Mouse (Mus musculus) neural tube, embryonic 15.5 days (tissue): ENCODE data around the gene Slc25a25. TPM values are rescaled to one million over a fixed set of nuclear protein-coding genes. Genes with fewer than 3 reads are reported as not detected.

Experiments
- ATAC-seq: fragments of 200-750 bp; cut with Nextera tagmentation; 2 replicates; pipeline ENCODE4 v1.8.0; 2017; ENCODE audit warnings: mild to moderate bottlenecking, moderate TSS enrichment, moderate library complexity; ENCODE audit not compliant: low FRiP score
- H3K27ac ChIP-seq: fragments of 300-500 bp; sonication (generic); replicated peaks from 2 replicates; pipeline ENCODE4 v1.5.1; 2015; ENCODE audit warnings: mild to moderate bottlenecking, inconsistent platforms
- H3K27me3 ChIP-seq: fragments of 300-500 bp; sonication (generic); replicated peaks from 2 replicates; pipeline ENCODE4 v1.6.1; 2015; ENCODE audit warnings: inconsistent platforms
- H3K36me3 ChIP-seq: fragments of 300-500 bp; sonication (generic); 2 replicates; pipeline ENCODE4 v1.6.1; 2015; ENCODE audit warnings: inconsistent platforms
- H3K4me1 ChIP-seq: fragments of 300-500 bp; sonication (generic); 2 replicates; pipeline ENCODE4 v1.6.1; 2015; ENCODE audit warnings: inconsistent platforms
- H3K4me2 ChIP-seq: fragments of 300-500 bp; sonication (generic); 2 replicates; pipeline ENCODE4 v1.6.1; 2015; ENCODE audit warnings: inconsistent platforms, mild to moderate bottlenecking, moderate library complexity
- H3K4me3 ChIP-seq: fragments of 300-500 bp; sonication (generic); replicated peaks from 2 replicates; pipeline ENCODE4 v1.5.1; 2015; ENCODE audit warnings: mild to moderate bottlenecking, inconsistent platforms
- H3K9ac ChIP-seq: fragments of 300-500 bp; sonication (generic); replicated peaks from 2 replicates; pipeline ENCODE4 v1.6.1; 2015; ENCODE audit warnings: mild to moderate bottlenecking, inconsistent platforms
- H3K9me3 ChIP-seq: fragments of 300-500 bp; sonication (generic); replicated peaks from 2 replicates; pipeline ENCODE4 v1.6.1; 2016; ENCODE audit warnings: inconsistent platforms
- WGBS: fragments of 180-500 bp; shearing (Covaris S2); methylation state at CpG from one replicate; pipeline ENCODE4 v1.1.7; 2015; ENCODE audit warnings: mixed read lengths; 5-methylcytosine and 5-hydroxymethylcytosine counted together
- polyA plus RNA-seq: library from polyadenylated mRNA; unstranded; fragments of >200 nt; fragmentation: Nextera tagmentation; extraction: Ambion mirVana; gene quantifications from 2 replicates; pipeline ENCODE4 v1.2.1, GENCODE M21; 2015

Slc25a25 gene
- polyA plus RNA-seq, 1 experiment from 2014 or later: 58.8 TPM

DNA sequence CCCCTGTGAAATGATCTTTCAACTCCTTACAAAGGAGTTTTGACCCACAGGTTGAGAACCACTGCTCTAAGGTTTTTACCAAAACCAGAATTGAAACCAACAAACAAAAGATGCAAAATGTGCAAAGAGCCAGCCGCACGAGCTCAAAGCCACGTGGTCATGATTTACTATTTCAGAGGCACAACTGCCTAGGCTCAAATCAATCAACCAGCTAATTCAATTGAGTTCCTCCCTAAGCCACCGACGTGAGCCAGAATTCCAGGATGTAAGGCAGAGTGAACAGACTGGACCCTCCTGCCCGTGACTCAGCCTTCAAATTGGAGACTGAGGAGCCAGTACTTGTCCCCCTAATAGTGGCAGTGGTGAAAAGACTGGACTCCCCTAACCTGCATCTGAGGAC is 12.1 kb downstream of the Slc25a25 start:
- Histone ChIP-seq H3K4me2 (no peak overlapping the region), H3K9ac (no peak overlapping the region), H3K9me3 (no peaks in the 10 kb centered on the region), H3K4me1 (peaks cover 26% of the 10 kb centered on the region), H3K27ac (peak overlapping the region; percentile 56; the same call in 1 of the 2 replicates), H3K27me3 (no peaks in the 10 kb centered on the region), H3K36me3 (no peaks in the 10 kb centered on the region), H3K4me3 (no peak overlapping the region)
- WGBS: 22% methylated on average over 6 of the region's 6 CpGs
- no peak for ATAC-seq

DNA sequence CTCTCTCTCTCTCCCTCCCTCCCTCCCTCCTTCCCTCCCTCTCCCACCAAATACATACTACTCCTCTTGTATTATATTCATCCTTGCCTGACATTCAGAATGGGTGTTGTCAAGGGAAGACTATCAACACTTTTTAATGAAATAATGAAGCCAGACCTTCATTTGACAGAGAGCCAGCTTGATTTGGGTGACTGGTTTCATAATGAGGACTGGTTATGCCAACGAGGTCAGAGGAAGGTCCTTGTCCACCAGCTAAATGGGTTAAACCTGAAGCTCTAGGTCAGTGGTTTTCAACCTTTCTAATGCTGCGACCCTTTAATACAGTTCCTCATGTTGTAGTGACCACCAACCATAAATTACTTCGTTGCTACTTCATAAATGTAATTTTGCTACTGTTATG is 12.5 kb downstream of the Slc25a25 start:
- Histone ChIP-seq H3K36me3 (no peaks in the 10 kb centered on the region), H3K9ac (no peak overlapping the region), H3K9me3 (no peaks in the 10 kb centered on the region), H3K27ac (no peak overlapping the region), H3K27me3 (no peaks in the 10 kb centered on the region), H3K4me1 (peaks cover 26% of the 10 kb centered on the region), H3K4me3 (no peak overlapping the region), H3K4me2 (no peak overlapping the region)
- 79% methylated on average over 3 of the region's 3 CpGs for WGBS
- no peak for ATAC-seq

DNA sequence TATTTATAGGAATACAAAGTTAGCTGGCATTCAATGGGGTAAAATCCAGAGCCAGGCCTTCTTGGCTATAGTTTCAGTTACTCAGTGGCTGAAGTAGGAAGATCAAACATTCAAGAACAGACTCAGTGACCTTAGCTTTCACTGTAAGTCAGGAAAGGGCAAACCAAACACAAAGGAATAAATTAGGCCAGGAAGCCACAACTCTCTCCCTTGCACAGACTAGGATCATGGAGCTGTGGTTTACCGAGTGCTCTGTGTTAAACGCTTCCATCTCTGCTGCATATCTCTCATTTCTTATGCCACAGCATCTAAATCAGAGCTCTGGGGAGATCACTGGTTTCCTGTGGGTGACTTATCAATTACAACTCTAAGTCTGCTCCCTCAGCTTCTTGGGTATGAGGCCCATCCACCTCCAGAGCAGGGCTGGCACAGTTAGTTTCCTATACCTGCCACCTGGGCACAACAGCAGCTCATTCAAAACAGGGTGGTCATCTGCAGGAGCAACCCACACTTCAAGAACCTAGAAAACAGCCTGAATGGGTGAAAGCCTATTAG is 13.6 kb downstream of the Slc25a25 start:
- no peak overlapping the region for H3K4me3 ChIP-seq
- no peaks in the 10 kb centered on the region for H3K36me3 ChIP-seq
- WGBS: 53% methylated on average over 2 of the region's 2 CpGs
- no peak for ATAC-seq
- peaks cover 26% of the 10 kb centered on the region for H3K4me1 ChIP-seq
- H3K9me3 ChIP-seq: no peaks in the 10 kb centered on the region
- H3K27ac ChIP-seq: peak overlapping the region; percentile 66
- no peak overlapping the region for H3K9ac ChIP-seq
- no peak overlapping the region for H3K4me2 ChIP-seq
- no peaks in the 10 kb centered on the region for H3K27me3 ChIP-seq

- no peaks in the 10 kb centered on the region for H3K9me3 ChIP-seq
- WGBS: 55% methylated on average over 3 of the region's 3 CpGs
- peak; percentile 63 for ATAC-seq
- no peaks in the 10 kb centered on the region for H3K27me3 ChIP-seq
- H3K4me1 ChIP-seq: peaks cover 32% of the 10 kb centered on the region
- no peak overlapping the region for H3K9ac ChIP-seq
- no peaks in the 10 kb centered on the region for H3K36me3 ChIP-seq
- no peak overlapping the region for H3K4me2 ChIP-seq
- peak overlapping the region; percentile 66 for H3K27ac ChIP-seq
- no peak overlapping the region for H3K4me3 ChIP-seq
These were observed 14.4 kb downstream of the Slc25a25 start for GRCm38 (mm10) chr2:32436686-32437372.

DNA sequence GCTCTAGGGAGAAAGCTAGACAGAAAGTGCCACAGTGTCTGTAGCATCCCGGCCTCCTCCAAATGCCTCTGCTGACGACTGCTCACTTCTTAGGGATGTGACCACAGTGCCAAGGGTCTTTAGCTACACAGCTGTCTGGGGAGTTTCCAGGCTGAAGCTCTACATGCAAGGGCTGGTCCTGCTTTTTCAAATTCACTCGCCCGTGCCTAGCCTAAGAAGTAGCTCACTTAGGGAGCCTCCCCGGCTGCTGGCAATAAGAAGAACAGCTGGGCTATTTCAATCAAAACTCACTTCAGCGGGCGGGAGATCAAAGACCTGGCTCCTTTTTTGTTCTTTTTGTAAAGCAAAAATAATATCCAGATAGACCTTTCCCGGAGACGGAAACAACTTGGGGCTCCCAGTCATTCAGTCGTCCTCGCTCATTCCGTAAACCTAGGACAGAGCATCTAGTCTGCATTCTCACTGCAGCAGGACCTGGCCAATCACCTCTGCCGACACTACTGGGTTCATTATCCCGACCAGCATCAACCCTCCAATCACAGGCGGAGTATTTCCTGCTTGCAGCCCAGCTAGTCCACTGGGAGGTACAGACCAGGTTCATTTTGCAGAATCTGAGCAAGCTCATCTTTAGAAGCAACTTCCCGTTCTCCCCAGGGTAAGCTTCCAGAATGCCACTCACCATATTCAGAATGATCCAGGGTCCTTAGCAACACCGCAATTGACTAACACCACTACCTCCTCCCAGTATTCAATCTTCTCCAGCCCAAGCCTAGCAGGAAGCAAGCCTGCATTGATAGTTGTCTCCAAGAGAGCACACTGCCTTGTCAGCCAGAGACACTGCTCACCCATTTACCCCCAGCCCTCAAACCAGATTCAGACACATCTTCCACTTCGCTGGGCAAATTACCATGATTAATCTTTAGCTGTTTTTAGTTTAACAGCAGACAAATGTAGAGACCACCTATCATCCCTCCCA is 20.3 kb downstream of the Slc25a25 start:
- peak overlapping the region; percentile 68 for H3K9ac ChIP-seq
- H3K27ac ChIP-seq: peak overlapping the region; percentile 95
- no peaks in the 10 kb centered on the region for H3K36me3 ChIP-seq
- H3K9me3 ChIP-seq: no peaks in the 10 kb centered on the region
- no peaks in the 10 kb centered on the region for H3K27me3 ChIP-seq
- peaks cover 53% of the 10 kb centered on the region for H3K4me1 ChIP-seq
- peak overlapping the region; percentile 87 for H3K4me2 ChIP-seq
- peak overlapping the region; percentile 57 for H3K4me3 ChIP-seq
- peak; percentile 96 for ATAC-seq
- 7% methylated on average over 18 of the region's 18 CpGs for WGBS

- no peak for ATAC-seq
- peak overlapping the region; percentile 95 for H3K27ac ChIP-seq
- H3K9me3 ChIP-seq: no peaks in the 10 kb centered on the region
- no peaks in the 10 kb centered on the region for H3K36me3 ChIP-seq
- peak overlapping the region; percentile 57 for H3K4me3 ChIP-seq
- H3K4me2 ChIP-seq: peak overlapping the region; percentile 87
- 47% methylated on average over 4 of the region's 4 CpGs for WGBS
- peaks cover 65% of the 10 kb centered on the region for H3K4me1 ChIP-seq
- no peaks in the 10 kb centered on the region for H3K27me3 ChIP-seq
- peak overlapping the region; percentile 55 for H3K9ac ChIP-seq
These were observed 21.9 kb downstream of the Slc25a25 start for GRCm38 (mm10) chr2:32429215-32429891.

GRCm38 (mm10) chr2:32428262-32428722 is 23.0 kb downstream of the Slc25a25 start:
- 25% methylated on average over 8 of the region's 8 CpGs for WGBS
- H3K9ac ChIP-seq: peak overlapping the region; percentile 55
- peaks cover 76% of the 10 kb centered on the region for H3K4me1 ChIP-seq
- H3K27ac ChIP-seq: peak overlapping the region; percentile 95
- no peaks in the 10 kb centered on the region for H3K27me3 ChIP-seq
- H3K4me2 ChIP-seq: peak overlapping the region; percentile 87
- peak overlapping the region; percentile 57 for H3K4me3 ChIP-seq
- peak; percentile 71 for ATAC-seq
- H3K36me3 ChIP-seq: no peaks in the 10 kb centered on the region
- H3K9me3 ChIP-seq: no peaks in the 10 kb centered on the region

DNA sequence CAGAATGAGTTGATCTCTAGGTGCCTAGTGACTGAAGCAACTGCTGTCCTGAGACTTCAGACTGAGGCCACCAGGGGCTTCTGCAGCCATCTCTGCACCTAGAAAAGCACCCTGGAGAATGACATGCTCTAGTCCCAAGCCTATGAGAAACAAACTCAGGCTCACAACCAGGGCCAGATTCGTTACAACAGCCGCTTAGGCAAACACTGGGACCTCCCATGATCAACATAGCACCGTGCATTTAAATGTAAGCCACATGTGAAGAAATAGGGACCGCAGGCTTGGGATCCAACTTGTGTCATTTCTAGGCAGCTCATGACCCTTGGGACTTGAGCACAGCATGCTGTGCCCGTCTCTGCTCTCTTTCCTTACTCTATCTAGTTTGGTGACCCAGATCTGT is 23.5 kb downstream of the Slc25a25 start:
- Histone ChIP-seq H3K9ac (no peak overlapping the region), H3K27me3 (no peaks in the 10 kb centered on the region), H3K4me2 (peak overlapping the region; percentile 87), H3K4me3 (peak overlapping the region; percentile 57), H3K9me3 (no peaks in the 10 kb centered on the region), H3K27ac (peak overlapping the region; percentile 95), H3K36me3 (no peaks in the 10 kb centered on the region), H3K4me1 (peaks cover 81% of the 10 kb centered on the region)
- ATAC-seq: no peak
- 66% methylated on average over 5 of the region's 5 CpGs for WGBS

DNA sequence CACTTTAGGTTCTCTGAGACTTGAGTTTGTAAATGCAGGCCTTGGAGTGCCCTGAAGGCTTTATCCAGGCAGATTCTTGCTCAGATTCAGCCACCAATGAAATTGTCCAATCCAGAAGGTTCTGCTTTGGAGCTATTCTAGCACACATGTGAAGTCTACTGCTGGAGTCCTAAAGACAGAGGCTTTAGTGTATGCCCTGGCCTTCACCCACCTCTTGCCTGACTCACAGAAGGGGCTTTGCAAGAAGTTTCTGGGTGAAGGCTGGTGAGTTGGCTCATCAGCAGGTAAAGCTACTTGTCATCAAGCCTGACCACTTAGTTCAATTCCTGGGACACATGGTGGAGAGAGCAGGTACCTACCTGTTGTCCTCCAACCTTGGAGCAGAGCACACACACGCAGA is 25.1 kb downstream of the Slc25a25 start:
- Histone ChIP-seq H3K36me3 (peaks cover 2% of the 10 kb centered on the region), H3K9ac (no peak overlapping the region), H3K27me3 (no peaks in the 10 kb centered on the region), H3K9me3 (no peaks in the 10 kb centered on the region), H3K27ac (no peak overlapping the region), H3K4me3 (no peak overlapping the region), H3K4me1 (peaks cover 72% of the 10 kb centered on the region), H3K4me2 (no peak overlapping the region)
- 97% methylated on average over 1 of the region's 1 CpGs for WGBS
- no peak for ATAC-seq

GRCm38 (mm10) chr2:32425568-32425967 is 25.7 kb downstream of the Slc25a25 start:
- no peak for ATAC-seq
- H3K36me3 ChIP-seq: peaks cover 7% of the 10 kb centered on the region
- H3K9me3 ChIP-seq: no peaks in the 10 kb centered on the region
- peaks cover 70% of the 10 kb centered on the region for H3K4me1 ChIP-seq
- H3K27me3 ChIP-seq: no peaks in the 10 kb centered on the region
- no peak overlapping the region for H3K4me2 ChIP-seq
- H3K9ac ChIP-seq: no peak overlapping the region
- H3K27ac ChIP-seq: no peak overlapping the region
- H3K4me3 ChIP-seq: no peak overlapping the region
- WGBS: 84% methylated on average over 5 of the region's 5 CpGs

GRCm38 (mm10) chr2:32424796-32425195 is 26.4 kb downstream of the Slc25a25 start:
- Histone ChIP-seq H3K9me3 (no peaks in the 10 kb centered on the region), H3K4me1 (peaks cover 63% of the 10 kb centered on the region), H3K27ac (peak overlapping the region; percentile 80), H3K27me3 (no peaks in the 10 kb centered on the region), H3K36me3 (peaks cover 15% of the 10 kb centered on the region), H3K9ac (no peak overlapping the region), H3K4me3 (no peak overlapping the region), H3K4me2 (no peak overlapping the region; the same call in 1 of the 2 replicates)
- 57% methylated on average over 3 of the region's 3 CpGs for WGBS
- ATAC-seq: no peak
